Mouse (Mus musculus): ENCODE measurements around the gene Kif1b. TPM values are rescaled to one million over a fixed set of nuclear protein-coding genes. Genes with fewer than 3 reads are reported as not detected.

The Kif1b gene
- polyA plus RNA-seq (2012; rRNA removed), result 3.9 and 4.1 TPM in 2 replicates

GRCm38 (mm10) chr4:149307596-149308490, at the start of gene Kif1b:
Gene Kif1b, minus strand, starts transcription at chr4:149307693.

GRCm38 (mm10) chr4:149166215-149166946, 141.1 kb downstream of the Kif1b start, which contains the start of gene Pgd:
Gene Pgd, minus strand, starts transcription at chr4:149166771.

GRCm38 (mm10) chr4:149136982-149137770, 170.3 kb downstream of the Kif1b start, which contains the start of gene Cenps:
Gene Cenps, minus strand, starts transcription at chr4:149137629.

GRCm38 (mm10) chr4:149126663-149127062, 180.8 kb downstream of the Kif1b start, which contains the start of gene Cort:
Gene Cort, minus strand, starts transcription at chr4:149126763.

Other genes with a start within 250 kb of the Kif1b start
- 12.0 and 13.4 TPM in 2 replicates for gene Pex14, start 207.8 kb downstream of the Kif1b start, polyA plus RNA-seq (2012; rRNA removed)
- 11.5 and 13.4 TPM in 2 replicates for gene Dffa, start 203.5 kb downstream of the Kif1b start, polyA plus RNA-seq (2012; rRNA removed)
- 0.06 TPM in 1 of 2 replicates, not detected in the other for gene Cort, start 180.9 kb downstream of the Kif1b start, polyA plus RNA-seq (2012; rRNA removed)
- gene Cenps, start 170.1 kb downstream of the Kif1b start, polyA plus RNA-seq (2012; rRNA removed), result 13.3 and 13.7 TPM in 2 replicates
- gene Pgd, start 140.9 kb downstream of the Kif1b start, polyA plus RNA-seq (2012; rRNA removed), result 40.4 and 50.5 TPM in 2 replicates
- 16.5 and 19.4 TPM in 2 replicates for gene Ube4b, start 119.1 kb upstream of the Kif1b start, polyA plus RNA-seq (2012; rRNA removed)
- not detected in 2 replicates for gene Rbp7, start 147.3 kb upstream of the Kif1b start, polyA plus RNA-seq (2012; rRNA removed)
- gene Tmem274, start 169.7 kb upstream of the Kif1b start, polyA plus RNA-seq (2012; rRNA removed), result not detected in 2 replicates
- 3.6 and 3.8 TPM in 2 replicates for gene Nmnat1, start 177.5 kb upstream of the Kif1b start, polyA plus RNA-seq (2012; rRNA removed)
- 10.0 and 10.7 TPM in 2 replicates for gene Lzic, start 177.5 kb upstream of the Kif1b start, polyA plus RNA-seq (2012; rRNA removed)
- 1.7 TPM in 2 replicates for gene Ctnnbip1, start 210.5 kb upstream of the Kif1b start, polyA plus RNA-seq (2012; rRNA removed)